Mouse (Mus musculus) erythroblast, embryonic 14.5 days (primary cell): ENCODE data around the gene Magi1.

Experiments used
- GATA1 ChIP-seq: IDR thresholded peaks from 2 replicates; pipeline ENCODE4 v1.6.1; 2012; ENCODE audit warnings: low read length, inconsistent platforms, mixed read lengths
- TAL1 ChIP-seq: IDR thresholded peaks from 3 replicates; pipeline ENCODE4 v1.6.1; 2012; ENCODE audit warnings: low read length, inconsistent platforms, mixed read lengths

- TF ChIP-seq GATA1 (no peak), TAL1 (no peak)
Measured at GRCm38 (mm10) chr6:94021239-94021962, 262.3 kb downstream of the Magi1 start.
